Mouse (Mus musculus) retina, embryonic 14.5 days (tissue): ENCODE results near the gene Nrxn3.
A peak's percentile ranks its signal among the peaks of the same experiment; 100 is the strongest.

Experiments
- DNase-seq: peaks from one replicate; pipeline ENCODE4 v3.0.0-alpha.2; 2015; ENCODE audit warnings: low spot score

The Nrxn3 gene

DNA sequence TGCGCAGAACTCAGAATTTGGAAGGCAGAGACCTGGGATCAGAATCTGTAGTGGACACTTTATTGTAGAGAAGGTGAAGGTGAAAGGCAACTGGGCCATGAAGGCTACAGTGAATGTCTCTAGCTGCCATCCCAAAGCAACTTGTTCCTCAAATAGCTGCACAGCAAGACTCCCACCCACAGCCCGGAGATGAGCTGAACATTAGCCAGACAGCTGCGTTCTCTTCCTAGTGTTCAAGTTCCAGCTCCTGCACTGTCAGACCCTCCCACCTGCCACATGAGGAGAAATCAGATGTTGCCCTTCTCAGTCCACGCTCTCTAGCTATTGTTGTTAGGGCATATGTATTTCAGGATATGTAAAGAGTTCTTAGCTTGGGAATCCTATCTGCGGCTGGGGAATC, 94.2 kb downstream of the Nrxn3 start:
- no peak for DNase-seq

DNA sequence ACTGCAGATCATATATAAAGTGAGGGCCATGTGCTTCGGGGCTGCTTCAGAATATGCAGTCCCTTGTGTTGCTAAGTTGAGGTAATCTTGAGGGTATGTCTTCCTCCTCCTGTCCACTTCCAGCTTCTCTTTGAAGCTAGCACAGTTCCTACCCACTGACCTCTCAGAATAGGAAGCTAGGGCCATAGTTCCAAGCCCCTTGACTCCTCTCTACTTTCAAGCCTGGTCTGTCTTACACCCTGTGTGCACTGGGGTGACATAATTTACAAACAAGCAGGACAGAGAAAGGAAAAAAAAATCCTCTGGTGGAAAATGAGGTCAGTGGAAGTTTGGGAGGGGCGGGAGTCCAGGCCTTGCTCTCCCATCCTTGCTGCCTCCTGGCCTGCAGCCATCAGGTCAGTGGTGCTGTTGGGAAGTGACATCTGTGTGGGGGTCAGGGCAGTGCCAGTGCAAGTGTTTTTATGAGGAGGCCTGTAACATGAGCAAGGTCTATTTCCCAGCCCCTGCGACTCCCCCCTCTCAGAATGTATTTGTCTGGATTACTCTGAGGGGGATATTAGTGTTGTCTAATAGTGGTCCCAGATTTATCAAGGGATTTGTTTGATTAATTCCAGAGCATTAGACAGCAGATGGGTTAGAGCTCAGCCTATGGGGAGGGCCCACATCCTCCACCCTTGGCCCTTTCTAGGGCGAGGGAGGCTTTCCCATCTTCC, 96.1 kb downstream of the Nrxn3 start:
- DNase-seq, result peak; percentile 79

DNA sequence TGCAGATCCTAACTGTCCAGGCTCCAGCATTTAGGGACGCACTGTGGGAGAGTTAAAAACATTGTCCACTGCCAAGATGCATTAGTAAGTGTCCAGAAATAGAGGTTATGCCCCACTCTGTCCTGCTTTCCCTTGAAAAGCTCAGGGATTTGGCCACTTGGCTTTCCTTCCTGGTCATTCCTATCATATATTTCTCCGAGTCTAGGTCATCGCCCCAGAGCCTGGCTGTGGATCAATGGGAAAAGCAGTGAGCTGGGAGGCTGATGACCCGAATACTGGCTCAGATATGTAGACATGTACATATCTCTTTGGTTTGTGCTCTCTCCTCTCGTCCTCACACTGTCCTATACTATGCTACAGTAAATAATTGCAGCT, 96.6 kb downstream of the Nrxn3 start:
- DNase-seq, result peak; percentile 61

DNA sequence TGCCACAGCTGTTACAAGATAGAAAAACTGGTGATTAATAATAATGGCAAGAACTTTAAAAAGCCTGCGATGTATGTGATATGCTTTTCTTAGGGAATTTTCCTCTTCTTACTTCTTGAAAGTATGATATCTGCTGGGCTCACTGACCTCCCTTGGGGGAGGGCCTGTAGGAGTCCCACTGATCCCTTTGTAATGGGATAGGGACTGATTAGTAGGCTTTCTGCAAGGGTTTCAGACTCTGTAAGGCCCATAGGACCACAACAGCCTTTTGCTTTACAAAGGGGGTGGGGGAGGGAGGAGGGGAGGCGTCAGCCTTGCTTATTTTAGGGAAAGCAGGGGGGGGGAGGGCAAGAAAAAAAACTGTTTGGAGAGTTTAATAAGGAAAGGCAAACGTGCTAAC, 97.5 kb downstream of the Nrxn3 start:
- DNase-seq, result no peak

DNA sequence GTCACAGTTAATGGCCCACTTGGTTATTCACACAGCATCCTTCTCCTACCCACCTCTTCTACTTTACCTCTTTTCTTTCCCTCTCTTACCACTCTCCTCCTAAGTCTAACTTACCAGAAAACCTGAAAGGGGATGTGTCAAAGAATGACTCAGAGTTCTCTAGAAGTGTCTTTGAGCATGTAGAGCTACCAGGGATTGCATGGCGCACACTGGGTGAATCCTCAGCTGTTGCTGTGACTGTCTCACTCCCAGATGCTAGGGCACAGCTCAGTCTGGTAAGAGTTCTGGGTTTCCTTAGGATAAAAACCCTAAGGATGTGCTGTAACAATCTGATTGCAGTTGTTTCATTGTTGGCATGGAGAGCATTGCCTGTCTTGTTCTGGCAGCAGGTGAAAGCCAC, 108.2 kb downstream of the Nrxn3 start:
- DNase-seq, result no peak

DNA sequence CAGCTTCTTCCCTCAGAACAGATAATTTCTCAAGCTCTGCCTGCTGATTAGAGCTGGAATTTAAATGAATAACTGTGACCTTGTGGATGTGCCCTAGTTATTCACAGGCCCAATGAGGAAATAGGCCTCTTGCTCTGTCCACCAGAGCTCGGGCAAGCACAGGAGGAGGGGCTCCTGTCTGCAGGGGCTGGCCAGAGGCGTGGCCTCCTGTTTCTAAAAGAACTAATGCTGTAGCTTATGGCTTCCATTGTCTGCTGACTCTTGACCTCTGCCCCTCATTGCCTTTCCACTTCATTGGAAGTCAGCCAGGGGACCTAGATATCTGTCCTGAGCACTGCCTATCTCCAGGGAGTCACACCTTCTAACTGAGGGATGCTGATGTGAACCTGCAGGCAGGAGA, 113.1 kb downstream of the Nrxn3 start:
- peak; percentile 62 for DNase-seq

DNA sequence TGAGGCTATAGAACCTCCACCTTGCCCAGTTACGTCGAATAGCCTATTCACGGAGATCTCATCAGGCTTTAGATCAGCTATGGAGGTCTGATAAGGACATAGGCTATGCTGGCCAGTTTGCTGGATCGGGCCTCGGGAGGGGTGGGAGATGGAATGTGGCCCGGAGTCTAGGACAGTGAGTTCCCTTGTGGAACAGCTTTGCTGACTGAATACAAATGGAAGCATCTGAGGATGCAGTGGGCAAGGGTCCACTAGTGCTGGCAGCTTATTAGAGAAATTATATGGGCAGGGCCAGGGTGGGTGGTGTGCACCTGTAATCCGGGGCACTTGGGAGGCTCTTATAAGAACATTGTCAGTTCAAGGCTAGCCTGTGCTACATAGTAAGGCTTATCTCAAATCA, 117.0 kb downstream of the Nrxn3 start:
- DNase-seq, result no peak

DNA sequence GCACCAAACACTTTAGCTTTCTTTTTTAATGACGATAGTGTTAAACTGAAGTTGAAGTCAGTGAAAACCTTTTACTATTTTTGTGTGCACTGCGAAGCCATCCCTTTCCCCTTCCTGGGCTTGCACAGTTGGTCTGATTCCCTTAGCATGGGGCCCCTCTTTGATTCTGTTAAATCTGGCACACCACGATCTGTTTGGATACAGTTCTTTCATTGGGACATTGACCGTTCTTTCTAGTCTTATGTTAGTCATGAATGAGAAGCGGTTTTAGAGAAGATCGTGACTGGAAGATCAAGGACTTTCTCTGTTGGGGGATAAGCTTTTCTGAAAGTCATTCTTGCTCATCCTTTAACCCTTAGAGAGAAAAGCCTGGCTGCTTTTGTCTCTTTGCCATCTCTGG, 118.7 kb downstream of the Nrxn3 start:
- DNase-seq, result no peak

DNA sequence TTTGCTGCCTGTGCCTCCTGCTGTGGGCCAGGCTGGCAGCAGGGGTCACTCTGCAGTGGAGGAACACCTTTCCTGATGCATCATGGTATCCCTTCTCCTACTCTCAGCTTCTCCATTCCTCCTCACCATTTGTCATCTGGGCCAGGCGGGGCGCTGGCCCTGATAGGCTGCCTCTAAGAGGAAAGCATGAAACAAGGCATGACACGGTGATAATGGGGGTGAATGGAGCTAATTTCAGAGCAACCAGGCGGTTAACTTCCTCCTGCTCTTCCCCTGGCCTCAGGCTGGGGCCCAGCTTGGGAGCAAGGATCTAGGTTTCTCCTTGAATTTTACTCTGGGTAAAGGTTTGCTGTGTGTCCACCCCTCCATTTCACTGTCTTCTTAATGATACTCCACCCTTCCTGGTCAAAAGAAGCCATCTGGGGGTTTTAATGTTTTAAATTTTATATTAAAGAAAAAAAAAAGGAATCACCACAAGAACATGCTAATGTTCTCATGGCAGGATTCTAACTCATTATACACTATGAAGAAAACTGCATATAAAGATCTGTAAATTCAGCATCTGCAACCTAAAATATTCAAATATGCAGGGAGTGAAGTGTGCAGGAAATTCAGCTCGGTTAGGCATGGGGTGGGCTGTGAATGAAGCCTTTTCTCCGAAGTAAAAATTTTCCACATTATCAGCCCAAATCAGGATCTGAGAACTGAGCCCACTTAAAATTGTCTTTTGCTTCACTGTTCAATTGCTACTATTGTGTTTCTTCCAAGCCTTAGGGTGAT, 127.9 kb downstream of the Nrxn3 start:
- peak; percentile 73 for DNase-seq

DNA sequence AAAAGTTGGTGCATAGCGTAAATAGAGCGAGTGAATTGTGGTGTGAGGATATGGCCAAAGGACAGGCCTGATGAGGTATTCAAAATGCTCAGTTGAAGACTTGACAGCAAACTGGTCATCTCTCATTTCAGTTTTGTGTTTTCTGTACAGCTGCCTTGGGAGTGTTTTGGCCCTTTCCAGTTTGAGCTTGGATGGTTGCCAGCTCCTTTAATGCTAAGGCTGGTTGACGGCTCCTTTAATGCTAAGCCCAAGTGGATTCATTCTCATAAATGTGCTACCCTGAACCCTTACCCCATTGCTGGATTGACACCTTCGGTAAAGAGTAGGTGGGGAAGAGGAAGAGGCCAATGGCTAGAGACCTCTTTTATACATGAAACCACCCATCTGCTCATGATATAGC, 131.4 kb downstream of the Nrxn3 start:
- DNase-seq, result no peak

DNA sequence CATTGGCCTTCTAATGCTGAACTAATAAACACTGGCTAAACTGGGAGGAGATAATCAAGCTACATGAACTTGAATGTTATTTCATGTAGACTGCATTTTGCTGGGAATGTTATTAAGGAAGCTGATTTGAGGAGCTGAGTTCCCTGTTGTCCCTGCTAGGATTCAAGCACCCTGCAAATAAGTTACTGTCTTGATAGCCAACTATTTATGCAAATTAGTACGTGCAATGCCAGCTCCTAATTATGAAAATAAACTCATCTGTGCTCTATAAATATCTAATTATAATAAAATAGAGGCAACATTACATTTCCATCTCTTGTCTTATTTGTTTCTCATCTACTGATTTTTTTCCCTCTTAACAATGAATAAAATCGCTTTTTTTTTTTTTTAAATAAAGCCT, 135.0 kb downstream of the Nrxn3 start:
- DNase-seq, result no peak

DNA sequence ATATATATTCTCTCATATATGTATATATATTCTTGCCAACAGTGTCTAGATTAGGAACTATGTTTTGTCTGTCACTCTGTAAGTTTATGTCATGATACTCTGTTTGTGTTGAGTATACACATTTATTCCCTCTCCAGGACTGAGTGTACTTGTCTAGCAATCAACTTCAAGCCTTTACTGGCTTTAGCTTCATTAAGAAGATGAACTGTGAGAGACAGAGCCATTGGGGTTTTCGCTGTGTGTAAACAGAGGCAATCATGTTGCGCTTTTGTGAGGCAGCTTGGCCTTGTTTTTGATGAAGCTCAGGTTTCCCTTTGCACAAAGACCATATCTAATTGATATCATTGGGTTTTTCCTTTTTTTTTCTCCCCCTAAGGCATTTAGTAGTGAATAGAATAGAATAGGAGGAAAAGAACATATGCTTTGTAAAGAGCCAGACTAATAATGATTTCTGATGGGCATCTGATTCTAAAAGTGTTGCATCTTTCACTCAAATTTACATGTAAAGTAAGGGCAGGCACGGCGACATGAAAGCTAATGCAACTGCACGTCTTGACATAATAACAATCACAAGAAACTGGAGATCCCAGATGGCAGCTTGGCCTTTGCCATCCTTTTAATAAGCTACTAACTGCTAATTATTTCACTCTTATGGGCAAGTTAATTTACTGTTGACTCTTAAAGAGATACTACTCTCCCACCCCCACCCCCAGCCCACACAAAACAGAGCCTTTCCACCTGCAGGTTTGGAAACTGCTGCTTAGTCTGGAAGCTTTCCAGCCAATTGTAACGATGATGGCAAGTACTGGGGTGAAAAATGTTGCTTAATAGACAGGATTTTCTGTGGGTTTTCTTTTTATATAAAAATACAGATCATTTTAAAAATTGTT, 137.0 kb downstream of the Nrxn3 start:
- peak; percentile 32 for DNase-seq

DNA sequence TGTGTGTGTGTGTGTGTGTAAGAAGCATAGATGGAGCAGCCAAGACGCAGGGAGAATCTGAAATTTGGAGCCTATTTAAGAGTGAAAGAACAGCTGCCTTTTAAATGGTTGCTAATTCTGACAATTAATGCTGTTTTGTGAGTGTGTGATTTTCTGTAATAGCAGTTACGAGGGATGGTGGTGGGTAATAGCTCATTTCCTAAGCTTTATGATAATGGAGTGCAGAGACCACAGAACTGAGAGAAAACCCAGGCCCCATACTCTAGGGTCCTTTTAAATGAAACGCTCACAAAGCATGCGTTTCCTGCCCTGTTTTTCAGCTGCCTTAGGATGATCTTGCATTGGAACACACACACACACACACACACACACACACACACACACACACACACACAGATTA, 137.7 kb downstream of the Nrxn3 start:
- no peak for DNase-seq

DNA sequence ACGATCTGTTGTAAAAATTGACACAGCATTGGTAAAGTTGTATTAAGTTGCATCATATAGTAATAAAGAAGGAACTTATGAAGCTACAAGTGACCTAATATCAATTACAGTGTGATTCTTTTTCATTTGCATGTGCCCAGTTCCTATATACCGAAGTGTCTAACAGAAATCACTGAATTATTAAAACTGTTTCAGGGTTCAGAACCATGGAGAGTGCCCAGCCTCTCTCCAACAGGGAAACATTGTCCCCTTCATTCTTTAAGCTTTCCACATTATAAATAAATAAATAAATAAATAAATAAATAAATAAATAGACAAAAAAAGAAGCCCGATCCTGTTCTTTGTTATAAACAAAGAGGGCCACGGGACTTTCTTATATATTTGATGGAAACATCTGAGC, 140.4 kb downstream of the Nrxn3 start:
- peak; percentile 58 for DNase-seq

DNA sequence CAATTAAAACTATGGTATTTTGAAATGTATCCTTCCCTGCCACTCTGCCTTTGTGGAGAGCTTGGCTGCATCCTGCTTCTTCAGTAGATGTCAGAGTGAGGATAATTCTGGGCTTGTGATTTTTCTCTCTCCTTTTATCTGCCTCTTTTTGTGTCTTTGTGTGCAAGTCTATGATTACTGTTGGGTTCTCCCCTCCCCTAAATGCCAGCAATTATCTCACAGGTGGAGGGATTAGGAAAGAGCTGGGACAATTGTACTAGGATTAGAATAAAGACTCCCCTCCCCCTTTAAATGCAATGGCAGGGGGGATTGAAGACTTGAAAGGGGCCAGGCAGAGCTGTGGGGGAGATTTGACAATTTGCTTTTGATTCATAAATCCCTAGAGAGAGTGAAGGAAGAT, 145.6 kb downstream of the Nrxn3 start:
- peak; percentile 18 for DNase-seq

DNA sequence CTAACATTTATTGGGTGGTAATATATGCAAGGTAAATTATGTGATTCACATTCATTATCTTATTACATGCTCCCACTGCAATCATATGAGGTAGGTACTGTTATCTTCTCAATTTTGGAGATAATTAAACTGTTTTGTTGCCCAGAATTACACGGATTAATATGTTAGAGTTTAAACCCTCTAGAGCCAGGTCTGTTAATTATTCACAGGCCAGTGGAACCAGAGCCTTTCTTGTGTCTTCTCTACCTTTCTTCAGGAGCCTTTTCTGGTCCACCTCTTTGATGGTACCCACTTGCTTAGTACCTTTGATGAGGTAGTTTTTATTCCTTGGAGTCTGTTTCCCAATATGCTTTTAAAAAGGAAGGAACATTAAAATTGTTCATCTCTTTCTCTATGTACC, 174.7 kb downstream of the Nrxn3 start:
- no peak for DNase-seq

DNA sequence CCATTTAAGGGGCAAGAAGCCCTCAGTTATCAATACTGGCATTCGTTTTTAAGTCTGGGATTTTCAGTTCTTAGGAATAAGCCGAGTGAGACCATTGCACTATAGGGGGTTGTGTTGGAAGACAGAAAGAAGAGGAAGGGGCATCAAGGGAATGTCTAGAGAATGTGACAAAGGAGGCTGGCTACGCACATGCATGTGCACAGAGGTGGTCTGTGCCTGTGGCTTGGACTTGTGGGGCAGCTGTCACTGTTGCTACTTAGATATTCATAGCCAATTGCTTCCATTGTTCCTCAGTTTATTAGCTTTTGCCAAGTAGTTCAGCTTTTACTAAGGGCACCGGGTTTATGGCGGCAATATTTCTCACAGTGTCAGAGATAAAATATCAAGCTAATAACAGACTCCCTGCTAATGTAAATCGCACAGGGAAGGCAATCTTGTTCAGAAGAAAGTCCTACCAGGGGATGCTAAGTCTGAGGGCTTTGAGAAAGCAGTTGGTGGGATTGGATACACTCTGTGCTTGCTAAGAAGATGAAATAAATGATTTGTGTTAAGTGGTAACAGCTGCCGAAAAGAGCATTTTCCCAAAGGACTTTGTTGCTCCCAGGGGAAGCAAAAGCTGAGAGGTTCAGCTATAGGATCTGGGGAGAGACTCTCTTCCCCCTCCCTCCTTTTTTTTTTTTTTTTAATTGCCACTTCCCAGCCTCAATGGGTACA, 177.5 kb downstream of the Nrxn3 start:
- peak; percentile 32 for DNase-seq

DNA sequence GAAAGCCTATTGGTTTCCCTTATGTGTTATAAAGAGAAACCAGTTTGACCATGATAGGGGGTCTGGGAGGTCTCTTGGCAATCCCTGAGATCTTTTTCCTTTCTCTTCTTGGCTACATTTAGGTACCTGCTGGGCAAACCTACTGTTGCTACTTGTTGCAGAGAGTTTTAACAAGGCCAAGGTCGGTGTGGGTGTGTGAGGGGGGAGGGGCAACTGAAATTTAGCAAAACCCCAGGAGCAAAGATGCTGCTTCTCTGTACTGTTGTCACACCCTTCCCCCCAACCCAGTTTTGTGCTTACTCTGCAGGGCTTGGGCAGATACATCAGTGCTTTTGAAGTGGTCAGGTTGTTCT, 178.0 kb downstream of the Nrxn3 start:
- DNase-seq, result no peak

DNA sequence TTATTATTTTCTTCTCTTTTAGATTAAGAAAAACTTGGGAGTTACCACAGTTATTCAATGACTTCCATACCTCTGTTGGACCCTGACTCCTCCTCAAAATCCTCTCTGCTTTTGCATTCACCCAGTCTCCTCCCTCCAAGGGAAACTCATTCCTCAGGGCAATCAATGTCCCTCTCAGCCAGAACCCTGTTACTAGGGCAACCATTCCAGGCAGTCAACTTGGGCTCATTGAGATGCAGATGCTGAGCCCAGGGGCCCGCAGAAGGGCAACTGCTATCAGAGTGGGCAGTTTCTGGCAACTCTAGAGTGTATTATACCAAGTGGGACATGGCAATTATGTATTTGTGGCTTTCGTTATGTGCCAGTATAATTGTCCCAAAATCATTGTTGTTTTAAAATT, 188.1 kb downstream of the Nrxn3 start:
- DNase-seq, result peak; percentile 82

DNA sequence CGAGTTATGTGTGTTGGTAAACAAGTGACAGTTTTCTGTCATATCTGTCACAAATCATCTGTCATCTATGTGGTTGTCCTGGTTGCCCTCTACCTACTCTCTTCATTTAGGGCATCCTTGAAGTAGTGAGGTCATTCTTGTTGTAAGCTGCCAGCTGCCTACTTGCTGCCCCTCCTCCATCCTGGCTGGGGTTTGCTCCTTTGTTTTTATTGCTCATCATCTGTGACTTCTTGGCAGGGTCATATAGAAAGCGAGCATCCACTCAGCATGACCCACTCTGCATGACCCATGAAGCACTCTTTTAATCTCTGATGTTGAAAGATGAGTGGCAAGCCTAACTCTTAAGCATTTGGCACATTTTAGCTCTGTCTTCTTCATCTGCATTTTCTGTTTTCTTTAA, 194.1 kb downstream of the Nrxn3 start:
- DNase-seq, result no peak

DNA sequence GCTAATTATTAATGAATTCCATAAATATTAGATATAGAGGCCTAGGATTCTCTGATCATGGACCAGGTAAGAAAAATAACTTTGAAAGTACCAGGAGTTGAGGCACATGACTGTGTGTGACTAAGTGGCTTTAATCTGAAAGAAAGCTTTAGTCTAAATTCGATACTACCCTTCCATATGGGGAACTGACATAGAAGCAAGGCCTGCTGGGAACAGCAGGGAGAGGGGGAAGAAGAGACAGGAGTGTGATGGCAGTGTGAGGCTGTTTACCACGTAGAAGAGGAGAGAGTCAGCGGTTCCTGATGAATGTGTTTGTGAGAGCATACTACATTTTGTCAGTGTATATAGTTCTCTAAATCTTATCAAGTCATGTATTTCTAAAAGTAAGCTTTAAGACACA, 202.2 kb downstream of the Nrxn3 start:
- no peak for DNase-seq

DNA sequence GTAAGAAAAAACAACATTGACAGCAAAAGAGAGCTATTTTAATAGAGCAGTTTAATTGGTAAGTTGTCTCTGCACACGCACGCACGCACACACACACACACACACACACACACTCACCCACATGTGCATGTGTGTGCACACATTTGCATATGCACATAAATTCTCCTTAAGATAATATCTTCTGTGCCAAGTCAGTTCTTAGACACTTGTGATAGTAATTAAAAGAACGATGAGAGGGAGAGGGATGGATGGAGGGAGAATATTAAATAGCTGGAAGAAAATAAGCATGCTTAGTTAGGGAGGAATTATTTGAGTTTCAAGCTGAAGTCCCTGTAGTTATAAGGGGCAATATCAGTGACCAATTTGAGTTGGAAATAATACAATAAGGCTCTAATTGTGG, 203.6 kb downstream of the Nrxn3 start:
- no peak for DNase-seq
